Mouse (Mus musculus) liver, embryonic 13.5 days (tissue): ENCODE data around the gene Tas2r108. TPM values are rescaled to one million over a fixed set of nuclear protein-coding genes. Genes with fewer than 3 reads are reported as not detected.

Experiments
- ATAC-seq: fragments of 200-750 bp; cut with Nextera tagmentation; 2 replicates; pipeline ENCODE4 v1.8.0; 2017; ENCODE audit warnings: low read depth, mild to moderate bottlenecking, moderate number of reproducible peaks, moderate library complexity
- DNase-seq: peaks from one replicate; pipeline ENCODE4 v3.0.0; 2022
- H3K27ac ChIP-seq: fragments of 300-500 bp; sonication (generic); 2 replicates; pipeline ENCODE4 v1.5.1; 2015; ENCODE audit warnings: moderate library complexity, mild to moderate bottlenecking, inconsistent platforms
- H3K27me3 ChIP-seq: fragments of 300-500 bp; sonication (generic); 2 replicates; pipeline ENCODE4 v1.6.1; 2015; ENCODE audit warnings: mild to moderate bottlenecking, inconsistent platforms
- H3K36me3 ChIP-seq: fragments of 300-500 bp; sonication (generic); 2 replicates; pipeline ENCODE4 v1.6.1; 2015; ENCODE audit warnings: mild to moderate bottlenecking, inconsistent platforms
- H3K4me1 ChIP-seq: fragments of 300-500 bp; sonication (generic); replicated peaks from 2 replicates; pipeline ENCODE4 v1.6.1; 2015; ENCODE audit warnings: inconsistent platforms
- H3K4me2 ChIP-seq: fragments of 300-500 bp; sonication (generic); 2 replicates; pipeline ENCODE4 v1.6.1; 2015; ENCODE audit warnings: inconsistent platforms, mild to moderate bottlenecking, moderate library complexity
- H3K4me3 ChIP-seq: fragments of 300-500 bp; sonication (generic); replicated peaks from 2 replicates; pipeline ENCODE4 v1.5.1; 2015; ENCODE audit warnings: mild to moderate bottlenecking, inconsistent platforms
- H3K9ac ChIP-seq: fragments of 300-500 bp; sonication (generic); 2 replicates; pipeline ENCODE4 v1.6.1; 2015; ENCODE audit warnings: mild to moderate bottlenecking, inconsistent platforms
- H3K9me3 ChIP-seq: fragments of 300-500 bp; sonication (generic); replicated peaks from 2 replicates; pipeline ENCODE4 v1.6.1; 2016; ENCODE audit warnings: inconsistent platforms
- WGBS: fragments of 180-500 bp; shearing (Covaris S2); methylation state at CpG from one replicate; pipeline ENCODE4 v1.1.7; 2015; ENCODE audit not compliant: insufficient replicate concordance; 5-methylcytosine and 5-hydroxymethylcytosine counted together
- polyA plus RNA-seq: library from polyadenylated mRNA; unstranded; fragments of >200 nt; fragmentation: Nextera tagmentation; extraction: Ambion mirVana; gene quantifications from 2 replicates; pipeline ENCODE4 v1.2.1, GENCODE M21; 2015

Gene Tas2r108
- polyA plus RNA-seq, result not detected in 2 replicates

DNA sequence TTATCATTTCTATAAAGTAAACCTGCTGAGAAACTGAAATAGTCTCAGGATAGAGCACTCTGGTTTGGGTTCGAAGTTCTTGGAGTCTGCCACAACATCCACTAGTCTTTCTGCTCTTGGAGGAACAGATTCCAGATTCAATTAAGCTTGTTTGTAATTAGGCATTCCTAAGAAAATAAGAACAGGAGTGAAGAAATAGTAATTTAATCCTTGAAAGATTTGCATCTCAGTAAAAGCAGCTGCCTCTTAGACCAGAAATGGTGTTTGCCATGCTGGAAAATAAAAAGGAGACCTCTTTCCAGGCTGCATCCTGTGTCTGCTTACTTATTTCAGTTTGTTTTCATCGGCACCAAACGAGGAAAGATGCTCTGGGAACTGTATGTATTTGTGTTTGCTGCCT, at the start of gene Tas2r108:
Tas2r108 (plus strand) TSS at position 301 of the 400 bp plus-strand sequence.
- Histone ChIP-seq H3K27ac (no peak within 1 kb of the TSS), H3K27me3 (no peaks in the 10 kb centered on the region), H3K9me3 (no peaks in the 10 kb centered on the region), H3K4me2 (no peak within 1 kb of the TSS), H3K4me1 (no peaks in the 10 kb centered on the region), H3K4me3 (no peak within 1 kb of the TSS), H3K36me3 (no peaks in the 10 kb centered on the region), H3K9ac (no peak within 1 kb of the TSS)
- ATAC-seq (no peak), DNase-seq (no peak)
- 74% methylated on average over 3 of the region's 3 CpGs for WGBS

DNA sequence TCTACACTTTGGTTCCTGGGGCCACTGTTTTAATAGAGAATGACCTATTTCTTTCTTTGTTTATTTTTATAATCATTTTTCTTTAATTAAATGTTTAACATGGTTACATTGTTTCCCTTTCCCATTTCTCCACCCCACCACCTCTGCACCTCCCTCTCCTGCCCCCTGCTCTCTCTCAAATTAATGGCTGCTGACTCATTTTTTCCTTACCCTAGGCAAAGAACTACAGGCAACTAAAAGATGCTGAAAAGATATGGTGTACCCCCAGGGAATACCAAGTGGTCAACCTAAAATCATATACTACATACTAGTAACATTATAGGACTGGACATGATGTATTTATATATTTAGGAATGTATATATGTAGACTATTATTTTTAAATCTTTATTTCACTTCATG, 44.7 kb upstream of the Tas2r108 start:
- no peak overlapping the region for H3K27ac ChIP-seq
- H3K4me1 ChIP-seq, result no peaks in the 10 kb centered on the region
- H3K36me3 ChIP-seq, result no peaks in the 10 kb centered on the region
- H3K9ac ChIP-seq, result no peak overlapping the region
- H3K4me2 ChIP-seq, result no peak overlapping the region
- H3K9me3 ChIP-seq, result no peaks in the 10 kb centered on the region
- ATAC-seq (no peak), DNase-seq (no peak)
- H3K27me3 ChIP-seq, result peaks cover under 1% of the 10 kb centered on the region; the same call in 1 of the 2 replicates
- H3K4me3 ChIP-seq, result no peak overlapping the region

DNA sequence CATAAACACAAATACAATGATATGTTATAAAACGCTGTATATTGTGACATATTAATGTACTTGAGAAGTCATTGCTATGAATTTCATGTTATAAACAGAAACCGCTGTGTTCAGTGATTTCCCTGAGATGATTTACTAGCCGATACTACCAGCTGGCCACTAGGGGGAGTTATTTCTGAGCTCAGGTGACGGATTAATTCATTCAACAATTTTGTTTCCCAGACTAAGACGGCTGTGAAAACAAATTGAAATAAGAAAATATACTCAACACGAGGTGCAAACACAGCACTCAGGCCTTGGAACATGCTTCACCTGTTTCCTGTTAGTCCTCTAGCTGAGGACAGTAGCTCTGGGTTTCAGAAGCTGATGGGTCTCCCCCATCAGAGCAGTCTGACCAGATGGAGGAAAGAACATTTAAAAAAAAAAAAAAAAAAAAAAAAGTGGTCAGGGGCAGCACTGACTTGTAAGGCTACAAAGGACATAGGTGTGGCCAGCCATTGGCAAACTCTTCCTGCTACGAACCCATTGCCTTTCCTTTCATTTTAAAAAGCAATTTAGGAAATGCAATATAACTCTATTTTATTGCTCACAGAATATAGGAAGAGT, 38.8 kb upstream of the Tas2r108 start:
- Histone ChIP-seq H3K9me3 (no peaks in the 10 kb centered on the region), H3K27ac (no peak overlapping the region), H3K4me2 (no peak overlapping the region), H3K4me3 (no peak overlapping the region), H3K36me3 (no peaks in the 10 kb centered on the region), H3K4me1 (no peaks in the 10 kb centered on the region), H3K9ac (no peak overlapping the region), H3K27me3 (no peaks in the 10 kb centered on the region)
- 21% methylated on average over 7 of the region's 7 CpGs for WGBS
- ATAC-seq (no peak), DNase-seq (no peak)

DNA sequence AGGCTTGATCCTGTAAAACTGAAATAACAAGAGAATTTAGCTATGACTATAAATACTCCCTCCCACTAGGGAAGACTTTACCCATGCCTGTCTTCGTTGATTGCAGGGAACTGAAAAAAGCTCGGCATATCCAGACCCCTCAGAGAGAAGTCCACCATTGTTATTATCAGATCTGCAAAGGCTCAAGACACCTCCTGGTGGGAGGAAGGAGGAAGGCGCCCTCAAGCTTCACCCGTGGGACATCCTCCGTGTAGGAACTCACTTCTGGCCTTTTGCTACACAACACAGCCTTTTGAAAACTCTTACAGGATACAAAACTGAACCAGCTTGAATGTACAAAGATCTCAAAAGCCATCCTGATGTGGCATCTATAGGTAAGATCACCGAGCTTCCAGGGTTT, 27.6 kb upstream of the Tas2r108 start:
- no peak overlapping the region for H3K9ac ChIP-seq
- 42% methylated on average over 6 of the region's 6 CpGs for WGBS
- no peak overlapping the region for H3K27ac ChIP-seq
- H3K9me3 ChIP-seq, result no peaks in the 10 kb centered on the region
- no peak for DNase-seq
- H3K4me3 ChIP-seq, result no peak overlapping the region
- H3K27me3 ChIP-seq, result peaks cover 6% of the 10 kb centered on the region; the same call in 1 of the 2 replicates
- ATAC-seq, result no peak
- H3K4me1 ChIP-seq, result no peaks in the 10 kb centered on the region
- H3K4me2 ChIP-seq, result no peak overlapping the region
- H3K36me3 ChIP-seq, result no peaks in the 10 kb centered on the region

DNA sequence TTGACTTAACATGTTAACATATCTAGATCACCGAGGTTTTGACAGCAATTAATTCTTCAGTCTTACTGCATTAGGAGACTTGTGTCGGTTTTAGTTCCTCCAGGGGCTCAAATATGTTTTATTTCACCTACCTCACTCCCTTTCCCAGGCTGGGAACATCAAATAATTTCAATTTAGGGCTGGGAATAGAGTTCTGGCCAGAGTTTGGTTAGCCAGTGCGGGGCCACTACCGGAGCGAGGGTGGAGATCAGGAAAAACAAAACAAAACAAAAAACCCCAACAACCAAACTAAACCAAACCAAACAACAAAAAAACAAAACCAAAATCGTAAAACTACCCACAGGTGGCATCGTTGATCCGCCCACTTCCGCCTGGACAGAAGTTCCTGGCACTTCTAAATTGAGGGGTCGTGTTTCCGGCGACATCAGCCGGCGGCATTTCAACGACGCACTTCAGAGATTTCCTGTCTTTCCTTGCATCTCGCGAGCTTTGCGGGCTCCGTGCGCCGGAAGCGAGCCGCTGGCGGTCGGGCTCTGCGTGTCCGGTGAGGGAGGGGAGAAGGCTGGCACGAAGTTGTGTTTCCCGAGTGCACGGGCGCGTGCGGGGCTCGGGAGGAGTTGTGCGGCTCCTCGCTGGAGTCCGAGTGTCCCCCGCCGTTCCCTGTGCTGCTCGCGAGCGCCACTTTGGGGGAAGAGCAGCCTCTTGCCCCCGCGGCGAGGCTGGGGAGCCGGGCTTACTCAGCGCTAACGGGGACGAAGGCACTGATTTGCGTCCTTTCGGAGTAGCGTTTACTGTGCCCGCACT, 22.2 kb upstream of the Tas2r108 start, which contains the start of gene Ssbp1:
Ssbp1 (plus strand) TSS at position 437 of the 804 bp plus-strand sequence.
- no peaks in the 10 kb centered on the region for H3K9me3 ChIP-seq
- H3K4me3 ChIP-seq, result peak within 1 kb of the TSS; percentile 83
- peak; percentile 96 for ATAC-seq
- peaks cover 10% of the 10 kb centered on the region for H3K4me1 ChIP-seq
- H3K36me3 ChIP-seq, result peaks cover 26% of the 10 kb centered on the region
- peak within 1 kb of the TSS; percentile 86 for H3K27ac ChIP-seq
- peak; percentile 86 for DNase-seq
- under 1% methylated on average over 54 of the region's 54 CpGs for WGBS
- H3K27me3 ChIP-seq, result no peaks in the 10 kb centered on the region
- peak within 1 kb of the TSS; percentile 80 for H3K9ac ChIP-seq
- peak within 1 kb of the TSS; percentile 74 for H3K4me2 ChIP-seq

DNA sequence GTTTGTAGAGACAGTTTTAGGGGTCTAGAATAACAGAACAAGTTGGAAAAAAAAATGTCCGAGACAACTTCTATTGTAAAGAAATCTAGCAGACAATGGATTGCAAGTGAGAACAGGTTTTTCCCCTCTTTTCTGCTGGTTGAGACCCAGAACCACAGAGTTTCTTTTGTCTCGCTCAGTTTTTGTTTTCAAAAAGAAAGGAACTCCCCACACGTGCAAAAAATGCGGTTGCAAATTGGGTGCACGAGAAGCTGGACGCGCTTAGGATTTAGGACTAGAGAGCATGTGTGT, 21.7 kb upstream of the Tas2r108 start:
- DNase-seq (no peak), ATAC-seq (no peak)
- Histone ChIP-seq H3K4me1 (peaks cover 10% of the 10 kb centered on the region), H3K9me3 (no peaks in the 10 kb centered on the region), H3K4me2 (peak overlapping the region; percentile 74), H3K9ac (peak overlapping the region; percentile 80), H3K4me3 (peak overlapping the region; percentile 83), H3K27me3 (no peaks in the 10 kb centered on the region), H3K27ac (peak overlapping the region; percentile 86), H3K36me3 (peaks cover 30% of the 10 kb centered on the region)
- 1% methylated on average over 7 of the region's 7 CpGs for WGBS

DNA sequence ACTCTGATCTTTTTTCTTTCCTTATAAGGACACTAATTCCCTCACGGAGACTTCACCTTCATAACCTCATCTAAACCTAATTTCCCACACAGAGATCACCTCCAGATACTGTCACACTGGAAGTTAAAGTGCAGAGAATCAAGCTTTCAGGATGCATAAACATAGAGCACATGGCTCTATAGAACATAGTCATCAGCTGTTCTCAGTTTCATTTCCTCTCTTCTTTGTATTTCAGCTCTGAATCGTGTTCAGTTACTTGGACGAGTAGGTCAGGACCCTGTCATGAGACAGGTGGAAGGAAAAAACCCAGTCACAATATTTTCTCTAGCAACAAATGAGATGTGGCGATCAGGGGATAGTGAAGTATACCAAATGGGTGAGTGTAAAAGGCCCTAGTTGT, 17.2 kb upstream of the Tas2r108 start:
- H3K4me2 ChIP-seq, result no peak overlapping the region
- ATAC-seq (no peak), DNase-seq (no peak)
- H3K4me3 ChIP-seq, result no peak overlapping the region
- H3K9me3 ChIP-seq, result no peaks in the 10 kb centered on the region
- peaks cover 54% of the 10 kb centered on the region for H3K36me3 ChIP-seq
- no peak overlapping the region for H3K27ac ChIP-seq
- WGBS, result 84% methylated on average over 4 of the region's 4 CpGs
- no peaks in the 10 kb centered on the region for H3K27me3 ChIP-seq
- H3K9ac ChIP-seq, result no peak overlapping the region
- H3K4me1 ChIP-seq, result peaks cover 10% of the 10 kb centered on the region

DNA sequence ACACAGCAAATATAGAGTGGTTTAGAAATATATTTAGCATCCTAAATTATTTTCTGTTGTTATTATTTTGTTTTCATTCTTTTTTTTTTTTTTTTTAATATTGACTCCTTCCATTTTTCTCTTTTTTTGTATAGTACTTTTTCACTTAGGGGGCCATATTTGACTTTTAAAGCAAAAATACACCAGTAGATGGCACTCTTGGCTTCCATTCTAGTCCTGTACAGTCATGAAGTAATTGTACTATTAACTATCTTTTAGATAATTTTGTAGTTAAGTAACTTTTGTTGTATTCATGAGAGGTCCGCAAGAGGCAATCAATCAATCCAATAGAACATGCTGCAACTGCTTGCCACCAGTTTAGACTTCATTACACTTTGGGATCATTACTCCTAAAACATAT, 13.6 kb upstream of the Tas2r108 start:
- no peak for DNase-seq
- H3K9ac ChIP-seq, result no peak overlapping the region
- no peak overlapping the region for H3K4me3 ChIP-seq
- no peak overlapping the region for H3K27ac ChIP-seq
- WGBS, result 79% methylated on average over 1 of the region's 1 CpGs
- H3K4me2 ChIP-seq, result no peak overlapping the region
- ATAC-seq, result no peak
- H3K27me3 ChIP-seq, result no peaks in the 10 kb centered on the region
- no peaks in the 10 kb centered on the region for H3K4me1 ChIP-seq
- no peaks in the 10 kb centered on the region for H3K9me3 ChIP-seq
- H3K36me3 ChIP-seq, result peaks cover 66% of the 10 kb centered on the region

DNA sequence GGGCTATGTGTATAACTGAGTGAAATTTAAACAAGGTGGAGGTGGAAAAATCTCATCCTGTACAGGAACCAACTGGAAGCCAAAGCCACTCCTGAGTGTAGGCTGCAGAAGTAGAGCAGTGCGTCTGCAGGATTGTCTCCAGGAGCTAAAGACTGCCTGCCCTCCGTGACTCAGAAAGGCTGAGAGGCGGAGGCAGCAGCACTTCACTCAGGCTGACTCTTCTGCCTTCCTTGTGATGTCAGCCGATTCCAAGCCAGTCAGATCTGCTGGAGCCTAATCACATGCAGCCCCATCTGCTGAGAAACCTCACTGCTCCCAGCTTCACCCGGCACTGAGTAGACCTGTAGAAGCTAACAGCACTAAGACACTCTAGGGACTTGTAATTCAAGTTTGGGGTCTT, 11.0 kb upstream of the Tas2r108 start:
- H3K36me3 ChIP-seq, result peaks cover 52% of the 10 kb centered on the region
- no peaks in the 10 kb centered on the region for H3K9me3 ChIP-seq
- no peaks in the 10 kb centered on the region for H3K4me1 ChIP-seq
- H3K27ac ChIP-seq, result no peak overlapping the region
- no peaks in the 10 kb centered on the region for H3K27me3 ChIP-seq
- no peak overlapping the region for H3K9ac ChIP-seq
- no peak overlapping the region for H3K4me3 ChIP-seq
- no peak for ATAC-seq
- WGBS, result 78% methylated on average over 5 of the region's 5 CpGs
- no peak for DNase-seq
- H3K4me2 ChIP-seq, result no peak overlapping the region

DNA sequence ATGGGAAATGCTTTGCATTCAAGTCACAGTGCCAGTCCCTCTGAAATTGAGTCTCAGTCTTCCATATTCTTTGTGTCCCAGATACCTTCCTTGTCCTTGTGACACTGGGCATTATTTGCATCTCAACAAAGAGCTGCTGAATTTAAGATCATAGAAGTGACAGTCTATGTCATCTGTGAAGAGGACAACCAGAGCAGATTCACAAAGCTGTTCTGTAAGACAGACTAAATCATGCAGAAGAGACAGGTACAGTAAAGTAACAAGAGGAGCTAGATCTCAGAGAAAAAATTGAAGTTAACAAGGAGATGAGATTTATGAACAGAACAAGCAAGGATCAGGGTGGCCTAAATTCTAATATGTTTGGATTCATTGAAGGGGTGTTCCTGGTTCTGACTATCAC, 2.4 kb upstream of the Tas2r108 start, which contains the start of gene Tas2r137:
Tas2r137 (plus strand) TSS at position 301 of the 400 bp plus-strand sequence.
- ATAC-seq, result no peak
- Histone ChIP-seq H3K4me3 (no peak within 1 kb of the TSS), H3K9me3 (no peaks in the 10 kb centered on the region), H3K27ac (no peak within 1 kb of the TSS), H3K4me1 (no peaks in the 10 kb centered on the region), H3K4me2 (no peak within 1 kb of the TSS), H3K36me3 (no peaks in the 10 kb centered on the region), H3K9ac (no peak within 1 kb of the TSS), H3K27me3 (no peaks in the 10 kb centered on the region)
- DNase-seq, result no peak

DNA sequence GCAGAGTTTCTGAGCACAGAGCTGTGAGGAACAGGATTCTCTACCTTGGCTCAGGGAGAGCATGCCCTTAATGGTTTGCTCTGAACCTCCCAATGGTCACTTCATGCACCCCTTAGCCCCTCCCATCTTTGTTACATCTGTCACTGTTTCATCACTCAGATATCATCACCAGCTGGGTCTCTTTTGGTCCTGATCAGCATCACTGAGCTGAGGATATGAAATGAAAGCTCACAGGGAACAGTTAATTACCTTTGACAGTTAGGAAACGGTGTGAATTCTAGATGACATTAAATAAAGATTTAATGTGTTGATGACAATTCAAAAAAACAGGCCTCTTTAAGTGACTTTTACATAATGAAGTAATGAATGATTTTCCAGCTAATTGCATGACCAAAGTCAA, 26.1 kb downstream of the Tas2r108 start, which contains the start of gene Prss37:
Prss37 (minus strand) TSS at position 101 of the 400 bp plus-strand sequence.
- H3K27ac ChIP-seq, result no peak within 1 kb of the TSS

More for the DNA sequence above, 26.1 kb downstream of the Tas2r108 start, which contains the start of gene Prss37:
- H3K4me3 ChIP-seq, result no peak within 1 kb of the TSS
- no peaks in the 10 kb centered on the region for H3K27me3 ChIP-seq
- H3K9me3 ChIP-seq, result no peaks in the 10 kb centered on the region
- no peak within 1 kb of the TSS for H3K9ac ChIP-seq
- no peaks in the 10 kb centered on the region for H3K36me3 ChIP-seq
- H3K4me2 ChIP-seq, result no peak within 1 kb of the TSS
- no peaks in the 10 kb centered on the region for H3K4me1 ChIP-seq
- 64% methylated on average over 1 of the region's 1 CpGs for WGBS
- ATAC-seq, result no peak
- no peak for DNase-seq
